Mouse (Mus musculus) MEL (cell line): ENCODE results near the gene Hey2. TPM values are rescaled to one million over a fixed set of nuclear protein-coding genes. Genes with fewer than 3 reads are reported as not detected.

Source experiments
- DNase-seq: peaks from one replicate; pipeline ENCODE4 v3.0.0; 2011; ENCODE audit warnings: low read depth, low spot score
- H3K27ac ChIP-seq: 2 replicates; pipeline ENCODE4 v1.5.1; 2012; ENCODE audit warnings: low read depth, mild to moderate bottlenecking, control low read depth, low read length, moderate library complexity; ENCODE audit not compliant: control insufficient read depth
- H3K27me3 ChIP-seq, 2 experiments: fragments of 150-350 bp in 1 of 2; sonication (generic) in 1 of 2; 2 replicates each; pipeline ENCODE4 v1.6.1; 2012; ENCODE audit warnings: low read length in 2 of 2, mild to moderate bottlenecking in 2 of 2, improper control_type of control experiment in 1 of 2, moderate library complexity in 1 of 2; ENCODE audit not compliant: insufficient read depth in 2 of 2, control insufficient read depth in 1 of 2
- H3K36me3 ChIP-seq, 2 experiments: 2 replicates each; pipeline ENCODE4 v1.6.1; 2012 to 2014; ENCODE audit warnings: low read length in 2 of 2, improper control_type of control experiment in 1 of 2, inconsistent platforms in 1 of 2, mild to moderate bottlenecking in 1 of 2; ENCODE audit not compliant: insufficient read depth in 2 of 2, control insufficient read depth in 1 of 2
- H3K4me1 ChIP-seq, 2 experiments: fragments of 150-350 bp in 1 of 2; sonication (generic) in 1 of 2; 2 replicates each; pipeline ENCODE4 v1.6.1; 2012; ENCODE audit warnings: low read length in 2 of 2, improper control_type of control experiment in 1 of 2, mild to moderate bottlenecking in 1 of 2; ENCODE audit not compliant: insufficient read depth in 2 of 2, control insufficient read depth in 1 of 2
- H3K4me3 ChIP-seq, 2 experiments: fragments of 150-350 bp in 1 of 2; sonication (generic) in 1 of 2; 2 replicates each; pipeline ENCODE4 v1.5.1; 2012; ENCODE audit warnings: low read depth in 2 of 2, low read length in 2 of 2, mild to moderate bottlenecking in 2 of 2, moderate library complexity in 2 of 2, control low read depth in 1 of 2, improper control_type of control experiment in 1 of 2; ENCODE audit not compliant: control insufficient read depth in 1 of 2, insufficient read depth in 1 of 2
- H3K79me2 ChIP-seq: 2 replicates; pipeline ENCODE4 v1.6.1; 2012; ENCODE audit warnings: mild to moderate bottlenecking, low read length, moderate library complexity; ENCODE audit not compliant: control insufficient read depth, poor library complexity, insufficient read depth
- H3K9ac ChIP-seq: 2 replicates; pipeline ENCODE4 v1.6.1; 2012; ENCODE audit warnings: low read depth, mild to moderate bottlenecking, control low read depth, low read length, moderate library complexity; ENCODE audit not compliant: control insufficient read depth, poor library complexity, severe bottlenecking
- H3K9me3 ChIP-seq: fragments of 150-350 bp; sonication (generic); replicated peaks from 2 replicates; pipeline ENCODE4 v1.6.1; 2012; ENCODE audit warnings: mild to moderate bottlenecking, low read length, improper control_type of control experiment, moderate library complexity; ENCODE audit not compliant: insufficient read depth
- CHD2 ChIP-seq: IDR thresholded peaks from 2 replicates; pipeline ENCODE4 v1.6.1; 2011; ENCODE audit warnings: low read length, improper control_type of control experiment
- CTCF ChIP-seq, 3 experiments: IDR thresholded peaks in 2 of 3; conservative IDR thresholded peaks in 1 of 3; 2 replicates each; pipeline ENCODE4 v1.5.1; 2011 to 2012; ENCODE audit warnings: low read length in 3 of 3, low read depth in 2 of 3, mild to moderate bottlenecking in 2 of 3, improper control_type of control experiment in 1 of 3, inconsistent platforms in 1 of 3, mixed read lengths in 1 of 3, moderate library complexity in 1 of 3; ENCODE audit not compliant: control insufficient read depth in 1 of 3, insufficient read depth in 1 of 3, poor library complexity in 1 of 3, severe bottlenecking in 1 of 3
- ELF1 ChIP-seq: IDR thresholded peaks from 2 replicates; pipeline ENCODE4 v1.6.1; 2014; ENCODE audit warnings: low read depth, mild to moderate bottlenecking, inconsistent platforms, low read length, improper control_type of control experiment, moderate library complexity
- EP300 ChIP-seq, 2 experiments: IDR thresholded peaks; 2 replicates each; pipeline ENCODE4 v1.6.1; 2011; ENCODE audit warnings: improper control_type of control experiment in 2 of 2, low read length in 2 of 2, low read depth in 1 of 2, mild to moderate bottlenecking in 1 of 2
- ETS1 ChIP-seq: IDR thresholded peaks from 2 replicates; pipeline ENCODE4 v1.6.1; 2012; ENCODE audit warnings: low read depth, mild to moderate bottlenecking, inconsistent platforms, low read length, improper control_type of control experiment, moderate library complexity
- GATA1 ChIP-seq: IDR thresholded peaks from 2 replicates; pipeline ENCODE4 v1.6.1; 2011; ENCODE audit warnings: low read depth, low read length, improper control_type of control experiment
- HCFC1 ChIP-seq: IDR thresholded peaks from 2 replicates; pipeline ENCODE4 v1.6.1; 2012; ENCODE audit warnings: low read depth, mild to moderate bottlenecking, inconsistent platforms, low read length, improper control_type of control experiment, moderate library complexity
- MAFK ChIP-seq: IDR thresholded peaks from 2 replicates; pipeline ENCODE4 v1.6.1; 2011; ENCODE audit warnings: low read depth, mild to moderate bottlenecking, low read length, improper control_type of control experiment, borderline replicate concordance
- MAX ChIP-seq: IDR thresholded peaks from 2 replicates; pipeline ENCODE4 v1.6.1; 2011; ENCODE audit warnings: low read length, improper control_type of control experiment
- MAZ ChIP-seq: IDR thresholded peaks from 2 replicates; pipeline ENCODE4 v1.6.1; 2012; ENCODE audit warnings: low read depth, mild to moderate bottlenecking, inconsistent platforms, low read length, improper control_type of control experiment
- MEF2A ChIP-seq: IDR thresholded peaks from 2 replicates; pipeline ENCODE4 v1.6.1; 2014; ENCODE audit warnings: low read depth, mild to moderate bottlenecking, inconsistent platforms, low read length, improper control_type of control experiment; ENCODE audit not compliant: poor library complexity, insufficient replicate concordance, severe bottlenecking; ENCODE audit errors: extremely low read depth
- MXI1 ChIP-seq: IDR thresholded peaks from 2 replicates; pipeline ENCODE4 v1.6.1; 2011; ENCODE audit warnings: mild to moderate bottlenecking, low read depth, low read length, improper control_type of control experiment
- MYB ChIP-seq: IDR thresholded peaks from 2 replicates; pipeline ENCODE4 v1.6.1; 2011; ENCODE audit warnings: mild to moderate bottlenecking, low read depth, low read length, improper control_type of control experiment
- NELFE ChIP-seq: IDR thresholded peaks from 2 replicates; pipeline ENCODE4 v1.6.1; 2011; ENCODE audit warnings: low read depth, low read length, improper control_type of control experiment
- NRF1 ChIP-seq: IDR thresholded peaks from 2 replicates; pipeline ENCODE4 v1.6.1; 2014; ENCODE audit warnings: low read depth, mild to moderate bottlenecking, inconsistent platforms, low read length, improper control_type of control experiment, moderate library complexity; ENCODE audit not compliant: poor library complexity, insufficient read depth, severe bottlenecking
- POLR2A ChIP-seq, 2 experiments: IDR thresholded peaks; 2 replicates each; pipeline ENCODE4 v1.6.1; 2011 to 2012; ENCODE audit warnings: low read length in 2 of 2, mild to moderate bottlenecking in 2 of 2, control low read depth in 1 of 2, improper control_type of control experiment in 1 of 2, low read depth in 1 of 2, moderate library complexity in 1 of 2; ENCODE audit not compliant: control insufficient read depth in 1 of 2, insufficient read depth in 1 of 2, poor library complexity in 1 of 2
- POLR2AphosphoS5 ChIP-seq: IDR thresholded peaks from 2 replicates; pipeline ENCODE4 v1.6.1; 2012; ENCODE audit warnings: low read depth, borderline replicate concordance, mild to moderate bottlenecking, inconsistent platforms, low read length, moderate library complexity, mixed read lengths
- RCOR1 ChIP-seq: IDR thresholded peaks from 2 replicates; pipeline ENCODE4 v1.6.1; 2012; ENCODE audit warnings: low read depth, mild to moderate bottlenecking, inconsistent platforms, low read length, improper control_type of control experiment
- SIN3A ChIP-seq: IDR thresholded peaks from 2 replicates; pipeline ENCODE4 v1.6.1; 2012; ENCODE audit warnings: low read length, improper control_type of control experiment, inconsistent platforms
- TAL1 ChIP-seq: IDR thresholded peaks from 2 replicates; pipeline ENCODE4 v1.6.1; 2012; ENCODE audit warnings: mild to moderate bottlenecking, inconsistent platforms, low read length, moderate library complexity, mixed read lengths
- TCF12 ChIP-seq: IDR thresholded peaks from 2 replicates; pipeline ENCODE4 v1.6.1; 2014; ENCODE audit warnings: low read depth, mild to moderate bottlenecking, inconsistent platforms, low read length, improper control_type of control experiment, moderate library complexity
- UBTF ChIP-seq: IDR thresholded peaks from 2 replicates; pipeline ENCODE4 v1.6.1; 2012; ENCODE audit warnings: low read depth, mild to moderate bottlenecking, inconsistent platforms, low read length, improper control_type of control experiment, moderate library complexity, borderline replicate concordance; ENCODE audit not compliant: insufficient read depth
- USF1 ChIP-seq: IDR thresholded peaks from 2 replicates; pipeline ENCODE4 v1.6.1; 2014; ENCODE audit warnings: low read depth, mild to moderate bottlenecking, inconsistent platforms, low read length, improper control_type of control experiment, moderate library complexity
- ZKSCAN1 ChIP-seq: IDR thresholded peaks from 2 replicates; pipeline ENCODE4 v1.6.1; 2012; ENCODE audit warnings: low read depth, mild to moderate bottlenecking, inconsistent platforms, low read length, improper control_type of control experiment, moderate library complexity
- ZMIZ1 ChIP-seq: IDR thresholded peaks from 2 replicates; pipeline ENCODE4 v1.6.1; 2012; ENCODE audit warnings: low read depth, mild to moderate bottlenecking, inconsistent platforms, low read length, improper control_type of control experiment, moderate library complexity
- polyA plus RNA-seq, 2 experiments: library from polyadenylated mRNA; stranded (reverse) in 1 of 2; unstranded in 1 of 2; fragments of >175 nt in 1 of 2; fragments of >200 nt in 1 of 2; gene quantifications; 2 replicates each; pipeline versions ENCODE4 v1.2.1 to v1.2.4; 2012; ENCODE audit warnings: low replicate concordance in 2 of 2, low read depth in 1 of 2; ENCODE audit not compliant: insufficient read length in 2 of 2, insufficient read depth in 1 of 2, missing spikeins in 1 of 2
- total RNA-seq: library from RNA; depleted of rRNA; stranded (reverse); fragments of 300-350 nt; gene quantifications from 2 replicates; pipeline ENCODE4 v1.2.3, GENCODE M21; 2012

The Hey2 gene
- total and polyA plus RNA-seq, 3 experiments = 0.08 TPM; not detected in 2

DNA sequence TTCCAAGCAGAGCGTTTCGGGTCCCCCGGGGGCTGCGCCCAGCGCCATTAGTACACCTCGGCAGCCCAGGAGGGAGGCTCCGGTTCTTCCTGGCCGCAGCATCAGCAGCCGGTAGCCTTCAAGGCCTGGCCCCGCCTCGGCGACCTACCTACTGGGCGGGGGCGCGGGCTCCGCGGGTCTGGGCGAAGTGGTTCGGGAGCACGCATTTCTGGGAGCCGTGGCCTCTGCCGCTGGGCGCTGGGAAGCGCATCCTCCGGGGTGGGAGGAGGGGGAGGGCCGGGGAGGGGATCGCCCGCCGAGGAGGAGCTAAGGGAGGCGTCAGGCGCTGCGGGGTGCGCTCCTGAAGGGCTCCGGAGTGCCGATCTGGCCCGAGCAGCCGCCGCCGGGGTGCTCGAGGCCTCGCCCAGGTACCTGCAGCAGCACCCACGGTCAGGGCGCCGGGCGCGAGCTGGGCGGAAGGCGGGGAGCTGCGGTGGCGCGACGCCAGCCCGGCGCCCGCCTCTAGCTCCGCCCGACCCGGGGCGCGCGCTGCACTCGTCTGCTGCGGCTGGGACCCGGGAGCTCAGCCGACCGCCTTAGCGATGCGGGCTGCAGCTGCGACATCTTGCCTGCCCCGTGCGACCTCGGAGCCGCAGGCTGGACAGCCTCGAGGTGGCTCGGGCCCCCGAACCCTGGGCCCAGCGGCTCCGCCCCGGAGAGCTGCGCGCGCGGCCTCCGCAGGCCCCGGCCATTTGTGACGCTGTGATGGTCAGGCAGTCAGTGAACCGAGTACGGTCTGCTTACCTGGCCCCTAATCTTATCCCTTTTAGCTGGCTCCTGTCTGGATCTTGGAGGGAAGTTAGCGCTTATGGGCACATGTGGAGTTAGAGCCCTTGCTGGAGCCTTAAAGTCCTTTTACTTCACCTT is 39.7 kb downstream of the Hey2 start, which contains the start of gene Ncoa7:
Gene Ncoa7, minus strand, starts transcription at position 646 of the 906 bp plus-strand sequence.
- Histone ChIP-seq H3K4me3 (peak within 1 kb of the TSS; percentile 82 to 86), H3K4me1 (no peaks in the 10 kb centered on the region; a peak in 1 of 4 replicates), H3K36me3 (no peaks in the 10 kb centered on the region; a peak in 1 of 4 replicates), H3K9me3 (no peaks in the 10 kb centered on the region), H3K9ac (peak within 1 kb of the TSS; percentile 87), H3K79me2 (no peaks in the 10 kb centered on the region; the same call in 1 of the 2 replicates), H3K27me3 (no peaks in the 10 kb centered on the region; a peak in 1 of 4 replicates), H3K27ac (peak within 1 kb of the TSS; percentile 28)
- DNase-seq = peak; percentile 77
- 0 out of 2 replicates have a peak, but pooled peaks have one; percentile 13 for TF ChIP-seq MXI1
- TF ChIP-seq NRF1 = peak; percentile 55
- TF ChIP-seq GATA1 = no peak
- TF ChIP-seq POLR2AphosphoS5 = no peak
- no peak for TF ChIP-seq TAL1
- TF ChIP-seq ZMIZ1 = 0 out of 2 replicates have a peak, but pooled peaks have one; percentile 40
- TF ChIP-seq TCF12 = peak; percentile 32; the same call in 1 of the 2 replicates
- TF ChIP-seq POLR2A (IDR thresholded peaks at IDR 0.05; ENCODE audit: control insufficient read depth in 1 of 2, insufficient read depth in 1 of 2, low read depth in 1 of 2, low read length in 2 of 2, poor library complexity in 1 of 2) = peak; percentile 52 to 56; a peak in 3 of 4 replicates
- 0 out of 2 replicates have a peak, but pooled peaks have one; percentile 12 for TF ChIP-seq HCFC1
- no peak for TF ChIP-seq USF1
- peak; percentile 55 for TF ChIP-seq NELFE
- TF ChIP-seq CHD2 = no peak
- TF ChIP-seq MAX = no peak
- TF ChIP-seq MAZ = 0 out of 2 replicates have a peak, but pooled peaks have one; percentile 42
- TF ChIP-seq UBTF = 0 out of 2 replicates have a peak, but pooled peaks have one; percentile 80

DNA sequence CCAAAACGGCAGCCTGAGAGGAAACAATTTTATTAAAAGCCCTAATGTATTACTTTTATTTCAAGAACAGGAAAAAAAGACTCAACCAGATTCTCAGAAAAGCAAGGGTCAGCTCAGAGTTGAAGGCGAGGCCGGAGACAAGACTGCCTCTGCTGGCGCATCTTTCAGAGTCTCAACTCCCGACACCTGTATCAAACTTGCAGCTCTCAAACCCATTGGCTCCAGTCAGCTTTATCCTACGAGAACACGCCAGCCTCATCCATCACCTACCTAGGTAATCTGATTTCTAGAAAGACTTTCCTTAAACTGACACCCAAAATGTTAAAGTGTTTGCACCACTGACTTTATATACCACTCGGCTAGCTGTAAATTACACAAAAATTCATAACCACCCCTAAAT is 40.6 kb downstream of the Hey2 start:
- Histone ChIP-seq H3K9me3 (no peaks in the 10 kb centered on the region), H3K27me3 (no peaks in the 10 kb centered on the region; a peak in 1 of 4 replicates), H3K36me3 (no peaks in the 10 kb centered on the region; a peak in 1 of 4 replicates), H3K9ac (peak overlapping the region; percentile 87), H3K4me3 (peak overlapping the region; percentile 82 to 86), H3K4me1 (no peaks in the 10 kb centered on the region; a peak in 1 of 4 replicates), H3K27ac (no peak overlapping the region; the same call in 1 of the 2 replicates), H3K79me2 (no peaks in the 10 kb centered on the region; the same call in 1 of the 2 replicates)
- TF ChIP-seq MXI1 (no peak), ELF1 (no peak), CTCF (IDR thresholded peaks at IDR 0.05 in 2 of 3, conservative IDR thresholded peaks at IDR 0.05 in 1 of 3; ENCODE audit: control insufficient read depth in 1 of 3, insufficient read depth in 1 of 3, low read depth in 2 of 3, low read length in 3 of 3, poor library complexity in 1 of 3, severe bottlenecking in 1 of 3) (0 out of 6 replicates have a peak, but pooled peaks of 1 of the 3 experiments have one; percentile 3), ZKSCAN1 (no peak), SIN3A (0 out of 2 replicates have a peak, but pooled peaks have one; percentile 7), MEF2A (no peak), RCOR1 (0 out of 2 replicates have a peak, but pooled peaks have one; percentile 6), ETS1 (no peak), MYB (no peak), EP300 (IDR thresholded peaks at IDR 0.05; ENCODE audit: low read depth in 1 of 2, low read length in 2 of 2) (no peak), MAFK (no peak)
- peak; percentile 51 for DNase-seq
